Mouse (Mus musculus): ENCODE measurements around the gene Rem2. TPM values are rescaled to one million over a fixed set of nuclear protein-coding genes. Genes with fewer than 3 reads are reported as not detected.

Rem2 gene
- 23.3 and 26.2 TPM in 2 replicates for polyA plus RNA-seq (2014; fragmentation: Nextera tagmentation; extraction: Ambion mirVana)

GRCm38 (mm10) chr14:54475941-54476844, at the start of gene Rem2:
Gene Rem2, plus strand, starts transcription at chr14:54476100.
- Histone ChIP-seq H3K36me3 (ENCODE audit: control insufficient read depth, insufficient read depth, low read length) (no peaks in the 10 kb centered on the region), H3K27ac (ENCODE audit: low read depth, low read length) (0 out of 2 replicates have a peak within 1 kb of the TSS, but pooled peaks have one; percentile 31), H3K9me3 (ENCODE audit: control insufficient read depth, low read length) (no peaks in the 10 kb centered on the region), H3K9ac (ENCODE audit: low read length) (peak within 1 kb of the TSS; percentile 53), H3K4me2 (ENCODE audit: low read depth) (peak within 1 kb of the TSS; percentile 55), H3K4me1 (ENCODE audit: control insufficient read depth, insufficient read depth, low read length) (peaks cover 4% of the 10 kb centered on the region), H3K27me3 (ENCODE audit: control insufficient read depth, insufficient read depth, low read length) (peaks cover 9% of the 10 kb centered on the region; the same call in 1 of the 2 replicates), H3K4me3 (ENCODE audit: low read depth, low read length) (peak within 1 kb of the TSS; percentile 36)
- ATAC-seq (ENCODE audit: insufficient read depth, low FRiP score, low TSS enrichment), result peak; percentile 85
- WGBS, result 0% methylated on average over 23 of the region's 23 CpGs
- peak; percentile 76 for DNase-seq (ENCODE audit: low spot score)

GRCm38 (mm10) chr14:54426689-54427398, 49.1 kb upstream of the Rem2 start, which contains the start of gene Mrpl52:
Gene Mrpl52, plus strand, starts transcription at chr14:54426909.
- Histone ChIP-seq H3K4me2 (ENCODE audit: low read depth) (peak within 1 kb of the TSS; percentile 48), H3K9ac (ENCODE audit: low read length) (peak within 1 kb of the TSS; percentile 87), H3K27ac (ENCODE audit: low read depth, low read length) (peak within 1 kb of the TSS; percentile 67), H3K27me3 (ENCODE audit: control insufficient read depth, insufficient read depth, low read length) (no peaks in the 10 kb centered on the region), H3K36me3 (ENCODE audit: control insufficient read depth, insufficient read depth, low read length) (no peaks in the 10 kb centered on the region), H3K4me1 (ENCODE audit: control insufficient read depth, insufficient read depth, low read length) (peaks cover 15% of the 10 kb centered on the region), H3K9me3 (ENCODE audit: control insufficient read depth, low read length) (no peaks in the 10 kb centered on the region), H3K4me3 (ENCODE audit: low read depth, low read length) (peak within 1 kb of the TSS; percentile 89)
- 1% methylated on average over 48 of the region's 48 CpGs for WGBS
- peak; percentile 80 for ATAC-seq (ENCODE audit: insufficient read depth, low FRiP score, low TSS enrichment)
- DNase-seq (ENCODE audit: low spot score), result peak; percentile 94

- Histone ChIP-seq H3K27ac (ENCODE audit: low read depth, low read length) (no peak overlapping the region), H3K27me3 (ENCODE audit: control insufficient read depth, insufficient read depth, low read length) (no peaks in the 10 kb centered on the region), H3K4me3 (ENCODE audit: low read depth, low read length) (peak overlapping the region; percentile 89), H3K4me2 (ENCODE audit: low read depth) (peak overlapping the region; percentile 48), H3K36me3 (ENCODE audit: control insufficient read depth, insufficient read depth, low read length) (no peaks in the 10 kb centered on the region), H3K9me3 (ENCODE audit: control insufficient read depth, low read length) (no peaks in the 10 kb centered on the region), H3K4me1 (ENCODE audit: control insufficient read depth, insufficient read depth, low read length) (peaks cover 15% of the 10 kb centered on the region), H3K9ac (ENCODE audit: low read length) (no peak overlapping the region)
- no peak for ATAC-seq (ENCODE audit: insufficient read depth, low FRiP score, low TSS enrichment)
- 95% methylated on average over 7 of the region's 7 CpGs for whole genome bisulfite sequencing
- DNase-seq (ENCODE audit: low spot score), result no peak
Measured at GRCm38 (mm10) chr14:54427696-54428095, 48.2 kb upstream of the Rem2 start.

- 94% methylated on average over 5 of the region's 5 CpGs for whole genome bisulfite sequencing
- no peak overlapping the region for H3K27ac ChIP-seq (ENCODE audit: low read depth, low read length)
- H3K9me3 ChIP-seq (ENCODE audit: control insufficient read depth, low read length), result no peaks in the 10 kb centered on the region
- DNase-seq (ENCODE audit: low spot score), result no peak
- peaks cover 17% of the 10 kb centered on the region for H3K4me1 ChIP-seq (ENCODE audit: control insufficient read depth, insufficient read depth, low read length)
- H3K9ac ChIP-seq (ENCODE audit: low read length), result no peak overlapping the region
- no peak overlapping the region for H3K4me3 ChIP-seq (ENCODE audit: low read depth, low read length)
- H3K36me3 ChIP-seq (ENCODE audit: control insufficient read depth, insufficient read depth, low read length), result no peaks in the 10 kb centered on the region
- no peak overlapping the region for H3K4me2 ChIP-seq (ENCODE audit: low read depth)
- H3K27me3 ChIP-seq (ENCODE audit: control insufficient read depth, insufficient read depth, low read length), result no peaks in the 10 kb centered on the region
- no peak for ATAC-seq (ENCODE audit: insufficient read depth, low FRiP score, low TSS enrichment)
Measured at GRCm38 (mm10) chr14:54428421-54428820, 47.5 kb upstream of the Rem2 start.

GRCm38 (mm10) chr14:54429332-54430093, 46.4 kb upstream of the Rem2 start:
- H3K36me3 ChIP-seq (ENCODE audit: control insufficient read depth, insufficient read depth, low read length), result no peaks in the 10 kb centered on the region
- H3K4me2 ChIP-seq (ENCODE audit: low read depth), result peak overlapping the region; percentile 65
- H3K4me1 ChIP-seq (ENCODE audit: control insufficient read depth, insufficient read depth, low read length), result peaks cover 18% of the 10 kb centered on the region
- 70% methylated on average over 7 of the region's 7 CpGs for WGBS
- H3K9me3 ChIP-seq (ENCODE audit: control insufficient read depth, low read length), result no peaks in the 10 kb centered on the region
- H3K27ac ChIP-seq (ENCODE audit: low read depth, low read length), result no peak overlapping the region
- H3K4me3 ChIP-seq (ENCODE audit: low read depth, low read length), result no peak overlapping the region
- ATAC-seq (ENCODE audit: insufficient read depth, low FRiP score, low TSS enrichment) (no peak), DNase-seq (ENCODE audit: low spot score) (no peak)
- no peaks in the 10 kb centered on the region for H3K27me3 ChIP-seq (ENCODE audit: control insufficient read depth, insufficient read depth, low read length)
- no peak overlapping the region; the same call in 1 of the 2 replicates for H3K9ac ChIP-seq (ENCODE audit: low read length)

- 4% methylated on average over 18 of the region's 18 CpGs for WGBS
Measured at GRCm38 (mm10) chr14:54430406-54431145, 45.3 kb upstream of the Rem2 start.

GRCm38 (mm10) chr14:54431334-54432077, 44.4 kb upstream of the Rem2 start, which contains the start of gene Mmp14:
Gene Mmp14, plus strand, starts transcription at chr14:54431612.
- H3K9ac ChIP-seq (ENCODE audit: low read length), result peak within 1 kb of the TSS; percentile 92
- ATAC-seq (ENCODE audit: insufficient read depth, low FRiP score, low TSS enrichment) (peak; percentile 36), DNase-seq (ENCODE audit: low spot score) (peak; percentile 76)
- 1% methylated on average over 49 of the region's 49 CpGs for WGBS
- peaks cover 18% of the 10 kb centered on the region for H3K4me1 ChIP-seq (ENCODE audit: control insufficient read depth, insufficient read depth, low read length)
- peak within 1 kb of the TSS; percentile 60 for H3K4me3 ChIP-seq (ENCODE audit: low read depth, low read length)
- H3K9me3 ChIP-seq (ENCODE audit: control insufficient read depth, low read length), result no peaks in the 10 kb centered on the region
- no peaks in the 10 kb centered on the region for H3K36me3 ChIP-seq (ENCODE audit: control insufficient read depth, insufficient read depth, low read length)
- H3K27ac ChIP-seq (ENCODE audit: low read depth, low read length), result peak within 1 kb of the TSS; percentile 74
- H3K4me2 ChIP-seq (ENCODE audit: low read depth), result peak within 1 kb of the TSS; percentile 65
- H3K27me3 ChIP-seq (ENCODE audit: control insufficient read depth, insufficient read depth, low read length), result no peaks in the 10 kb centered on the region

More at GRCm38 (mm10) chr14:54430406-54431145, 45.3 kb upstream of the Rem2 start:
- ATAC-seq (ENCODE audit: insufficient read depth, low FRiP score, low TSS enrichment), result no peak
- DNase-seq (ENCODE audit: low spot score), result no peak
- Histone ChIP-seq H3K27ac (ENCODE audit: low read depth, low read length) (peak overlapping the region; percentile 74), H3K4me3 (ENCODE audit: low read depth, low read length) (peak overlapping the region; percentile 60), H3K4me2 (ENCODE audit: low read depth) (peak overlapping the region; percentile 65), H3K9ac (ENCODE audit: low read length) (peak overlapping the region; percentile 92), H3K4me1 (ENCODE audit: control insufficient read depth, insufficient read depth, low read length) (peaks cover 18% of the 10 kb centered on the region), H3K9me3 (ENCODE audit: control insufficient read depth, low read length) (no peaks in the 10 kb centered on the region), H3K36me3 (ENCODE audit: control insufficient read depth, insufficient read depth, low read length) (no peaks in the 10 kb centered on the region), H3K27me3 (ENCODE audit: control insufficient read depth, insufficient read depth, low read length) (no peaks in the 10 kb centered on the region)
